8 mouse cellular contexts compared by ENCODE assay signal in genomic region chr11:24074021-24074591, GRCm38 (mm10). TPM values are rescaled to one million over a fixed set of nuclear protein-coding genes. Genes with fewer than 3 reads are reported as not detected.
DNase-seq lines count a peak whose midpoint lies in the region; ATAC-seq and TF ChIP-seq lines count a peak whose summit lies in the region.
"Had no signal": no experiment of that assay in that cellular context is flagged by ENCODE, and none has a peak within 500 bp of the region (broad histone marks: within the 10 kb centered on the region; RNA-seq: fewer than 3 reads in every experiment).

No protein-coding gene starts in this region.

- H3K27ac ChIP-seq in hindbrain, postnatal 0 days: 0 out of 2 replicates have a peak overlapping the region, but pooled peaks have one; percentile 0
- peak overlapping the region; percentile 30 for H3K27ac ChIP-seq in midbrain, embryonic 16.5 days (ENCODE audit: low read length)

- H3K4me3 ChIP-seq in hindbrain, postnatal 0 days (ENCODE audit: low read length): peak overlapping the region; percentile 69
- peak overlapping the region; percentile 60 for H3K4me3 ChIP-seq in midbrain, embryonic 16.5 days (ENCODE audit: low read depth, low read length)

- H3K36me3 ChIP-seq in hindbrain, postnatal 0 days (ENCODE audit: insufficient read depth, low read length): no peaks in the 10 kb centered on the region
- no peaks in the 10 kb centered on the region for H3K36me3 ChIP-seq in midbrain, embryonic 16.5 days (ENCODE audit: control insufficient read depth, insufficient read depth, low read length)

- WGBS in hindbrain, postnatal 0 days: 3% methylated on average over 18 of the region's 18 CpGs
- WGBS in midbrain, embryonic 16.5 days: under 1% methylated on average over 18 of the region's 18 CpGs

- H3K4me1 ChIP-seq in hindbrain, postnatal 0 days (ENCODE audit: insufficient read depth, low read length): no peaks in the 10 kb centered on the region
- peaks cover 8% of the 10 kb centered on the region for H3K4me1 ChIP-seq in midbrain, embryonic 16.5 days (ENCODE audit: control insufficient read depth, insufficient read depth, low read length)

- H3K9ac ChIP-seq in hindbrain, postnatal 0 days (replicated peaks; ENCODE audit: low read length): 0 out of 2 replicates have a peak overlapping the region, but pooled peaks have one; percentile 1
- H3K9ac ChIP-seq in midbrain, embryonic 16.5 days (ENCODE audit: low read depth, low read length): peak overlapping the region; percentile 42

- H3K4me2 ChIP-seq in hindbrain, postnatal 0 days (ENCODE audit: low read depth, low read length): peak overlapping the region; percentile 100
- H3K4me2 ChIP-seq in midbrain, embryonic 16.5 days (ENCODE audit: low read length): peak overlapping the region; percentile 99

- DNase-seq in R1 (ENCODE audit: low read depth, low spot score): peak; percentile 22
- DNase-seq in embryo, embryonic 10 days (ENCODE audit: low spot score): peak; percentile 61
- DNase-seq in hindbrain, postnatal 0 days (ENCODE audit: low spot score): no peak
- DNase-seq in gastrocnemius, postnatal 14 days: no peak
- DNase-seq in layer of hippocampus, adult 9-10 months (ENCODE audit: low spot score): no peak
- no peak for DNase-seq in frontal cortex, adult 2 months (ENCODE audit: extremely low spot score in 1 of 2, low spot score in 1 of 2)
- DNase-seq: kidney, postnatal 4 days had no signal

- no peak for ATAC-seq in hindbrain, postnatal 0 days
- no peak for ATAC-seq in midbrain, embryonic 16.5 days

- H3K27me3 ChIP-seq in hindbrain, postnatal 0 days (ENCODE audit: insufficient read depth, low read length): 0 out of 2 replicates have a peak, but pooled peaks cover 5% of the 10 kb centered on the region
- H3K27me3 ChIP-seq in midbrain, embryonic 16.5 days (ENCODE audit: control insufficient read depth, insufficient read depth, low read depth, low read length): no peaks in the 10 kb centered on the region

- no peak for TF ChIP-seq CTCF in hindbrain, postnatal 0 days (IDR thresholded peaks at IDR 0.05; ENCODE audit: low read depth)

- intact Hi-C loops in gastrocnemius, postnatal 14 days (cut with DNase I; ENCODE audit: low total_unique reads): no loop called here

- H3K9me3 ChIP-seq in hindbrain, postnatal 0 days (ENCODE audit: low read length): no peaks in the 10 kb centered on the region
- H3K9me3 ChIP-seq in midbrain, embryonic 16.5 days (replicated peaks; ENCODE audit: control insufficient read depth, low read length, poor library complexity, severe bottlenecking): no peaks in the 10 kb centered on the region

RNA-seq across cellular contexts. Expression of gene A830031A19Rik, which starts 0.7 kb away (rescaled TPM):
- total RNA-seq in hindbrain, postnatal 0 days (2014; rRNA removed): not detected in 2 replicates
- not detected in 2 replicates for polyA plus RNA-seq in hindbrain, postnatal 0 days (2015; fragmentation: Nextera tagmentation; extraction: Ambion mirVana)
- polyA plus RNA-seq in midbrain, embryonic 16.5 days (2015; fragmentation: Nextera tagmentation; extraction: Ambion mirVana): not detected in 2 replicates
- not detected for total RNA-seq in gastrocnemius, postnatal 14 days (2021)
- 1.2 and 1.8 TPM in 2 replicates for polyA plus RNA-seq in frontal cortex, adult 2 months (2012; rRNA removed)

RNA-seq across cellular contexts. Expression of gene Bcl11a, which starts 3.8 kb away (rescaled TPM):
- total RNA-seq in hindbrain, postnatal 0 days (2014; rRNA removed): 32.2 and 32.3 TPM in 2 replicates
- polyA plus RNA-seq in hindbrain, postnatal 0 days (2015; fragmentation: Nextera tagmentation; extraction: Ambion mirVana): 69.8 and 73.5 TPM in 2 replicates
- polyA plus RNA-seq in midbrain, embryonic 16.5 days (2015; fragmentation: Nextera tagmentation; extraction: Ambion mirVana): 99.8 and 107 TPM in 2 replicates
- under 1 TPM; 0.04 to 0.18 TPM for total RNA-seq in gastrocnemius, postnatal 14 days (2021)
- 79.7 and 81.5 TPM in 2 replicates for polyA plus RNA-seq in frontal cortex, adult 2 months (2012; rRNA removed)

Comparison
In these comparisons a context has a peak if more than half of its experiments do, and no peak if none do; other contexts are left out.
1. DNase-seq: peak in R1 (single experiment) and embryo, embryonic 10 days (single experiment); none in hindbrain, postnatal 0 days (single experiment), gastrocnemius, postnatal 14 days (single experiment), layer of hippocampus, adult 9-10 months (single experiment) and frontal cortex, adult 2 months (0 of 2).